Mouse (Mus musculus) c-Kit-positive CD71-positive TER-119-positive erythroid progenitor cells, embryonic 14.5 days (primary cell): ENCODE data around the gene Sp1.
A peak's percentile ranks its signal among the peaks of the same experiment; 100 is the strongest.

ENCODE experiments used
- DNase-seq: peaks from one replicate; pipeline ENCODE4 v3.0.0-alpha.2; 2013; ENCODE audit warnings: low spot score

Gene Sp1

GRCm38 (mm10) chr15:102399229-102400221 is 6.4 kb upstream of the Sp1 start:
- peak; percentile 52 for DNase-seq

DNA sequence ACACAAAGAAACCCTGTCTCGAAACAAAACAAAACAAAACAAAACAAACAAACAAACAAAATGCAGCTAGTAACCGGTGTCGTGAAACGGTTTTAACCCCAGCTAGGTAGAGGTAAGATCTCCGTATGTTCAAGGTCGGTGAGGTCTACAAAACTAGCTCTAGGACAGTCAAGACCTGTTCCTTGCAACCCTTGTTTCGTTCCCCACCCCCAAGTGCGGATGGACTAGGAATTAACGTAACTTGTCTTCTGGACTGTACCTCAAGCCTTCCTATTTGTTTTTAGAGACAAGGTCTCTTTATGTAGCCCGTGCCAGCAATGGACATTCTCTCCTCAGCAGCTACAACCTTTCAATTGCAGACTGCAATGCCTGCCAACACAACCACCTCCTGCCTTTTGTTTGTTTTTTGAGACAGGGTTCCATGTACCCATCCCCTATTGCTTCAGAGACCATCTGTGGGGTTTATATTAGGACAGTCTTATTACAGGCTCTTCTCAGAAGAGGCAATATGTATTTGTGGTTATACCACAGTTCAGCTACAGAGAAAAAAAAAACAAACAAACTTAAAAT is 5.4 kb upstream of the Sp1 start:
- DNase-seq, result no peak

- DNase-seq, result no peak
Observed at GRCm38 (mm10) chr15:102401278-102401677, 4.7 kb upstream of the Sp1 start.

DNA sequence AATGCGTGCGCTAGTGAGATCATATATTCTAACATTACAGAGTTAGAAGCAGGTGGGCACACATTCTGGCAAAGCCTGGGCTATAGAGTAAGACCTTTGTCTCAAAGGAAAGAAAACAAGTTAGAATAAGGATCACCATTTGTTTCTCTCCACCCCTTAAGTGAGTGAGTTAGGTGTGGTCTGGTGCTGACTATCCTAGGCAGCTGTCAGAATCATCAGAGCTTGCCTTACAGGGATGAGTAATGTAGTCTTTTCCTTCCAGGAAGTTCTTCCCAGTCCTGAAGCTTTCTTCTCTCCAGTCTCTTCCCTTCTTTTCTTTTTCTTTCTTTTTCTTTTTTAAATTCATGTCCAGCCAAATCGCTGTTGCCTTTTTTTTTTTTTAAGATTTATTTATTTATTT is 3.7 kb upstream of the Sp1 start:
- DNase-seq, result no peak

DNA sequence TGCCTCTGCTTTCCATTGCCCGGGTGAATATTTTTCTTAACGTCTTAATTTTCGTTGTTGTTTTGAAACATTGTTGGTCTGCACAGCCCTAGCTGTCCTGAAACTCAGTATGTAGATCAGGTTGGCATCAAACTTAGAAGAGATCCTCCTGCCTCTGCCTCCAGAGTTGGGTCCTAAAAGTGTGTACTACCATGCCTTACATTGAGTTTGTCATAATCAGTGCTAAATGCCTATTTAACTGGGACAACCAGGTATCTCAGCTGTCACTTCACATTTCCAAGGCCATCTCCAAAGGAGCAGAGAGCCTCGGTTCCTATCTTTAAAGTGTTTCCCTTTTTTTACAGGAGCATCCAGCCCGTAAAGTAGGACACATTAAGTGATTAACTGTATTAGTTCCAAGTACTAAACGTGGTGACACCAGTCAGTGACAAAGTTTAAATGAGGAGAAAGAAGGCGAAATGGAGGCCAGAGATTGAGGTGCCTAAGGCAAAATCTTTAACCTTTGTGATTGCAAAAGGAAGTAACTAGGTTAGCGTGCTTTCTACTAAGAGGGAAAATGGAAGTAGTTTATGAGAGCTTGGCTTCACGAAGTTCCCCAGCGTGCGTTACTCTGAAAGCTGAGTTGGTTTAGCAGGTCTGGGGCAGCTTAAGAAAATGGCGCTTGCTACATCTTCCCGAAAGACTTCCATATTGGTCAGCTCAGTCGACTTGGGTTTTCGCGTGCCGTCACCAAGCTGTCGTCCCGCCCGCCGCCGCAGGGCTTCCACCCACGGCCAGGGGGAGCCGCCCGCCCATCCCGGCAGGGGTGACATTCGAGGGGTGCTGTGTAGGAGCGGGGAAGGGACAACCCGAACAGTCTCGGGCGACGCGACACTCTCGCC is 1.1 kb upstream of the Sp1 start:
- peak; percentile 39 for DNase-seq

- DNase-seq, result peak; percentile 76
Observed at GRCm38 (mm10) chr15:102406196-102406911, 411 bp downstream of the Sp1 start.

DNA sequence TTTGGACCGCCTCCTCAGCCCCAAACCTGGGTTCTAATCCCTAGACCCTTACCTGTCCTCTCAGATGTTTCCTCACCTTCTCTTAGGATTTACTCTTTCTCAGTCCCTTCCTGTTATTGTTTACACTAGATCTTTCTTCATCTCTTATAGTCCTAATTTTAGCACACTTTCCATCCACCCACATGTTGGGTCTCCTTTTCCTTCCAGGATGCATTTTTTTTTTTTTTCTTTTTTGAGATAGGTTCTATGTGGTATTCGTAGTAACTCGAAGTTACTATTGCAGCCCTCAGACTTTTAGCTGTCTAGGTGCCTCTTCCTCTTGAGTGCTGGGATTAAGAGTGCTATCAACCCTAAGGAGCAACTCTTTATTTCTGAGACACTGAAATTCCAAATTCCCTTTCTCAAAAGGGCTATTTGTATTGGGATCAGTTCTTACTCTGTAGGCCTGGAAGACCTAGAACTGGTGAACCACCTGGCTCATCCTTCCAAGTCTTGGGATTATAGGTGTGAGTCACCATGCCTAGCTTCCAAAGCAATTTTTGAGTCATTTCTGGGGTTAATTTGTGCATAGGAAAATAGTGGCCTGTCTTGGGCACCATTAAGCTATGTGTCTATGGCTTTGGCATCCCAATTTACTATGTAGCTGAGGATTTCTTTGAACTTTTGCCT is 1.1 kb downstream of the Sp1 start:
- no peak for DNase-seq

DNA sequence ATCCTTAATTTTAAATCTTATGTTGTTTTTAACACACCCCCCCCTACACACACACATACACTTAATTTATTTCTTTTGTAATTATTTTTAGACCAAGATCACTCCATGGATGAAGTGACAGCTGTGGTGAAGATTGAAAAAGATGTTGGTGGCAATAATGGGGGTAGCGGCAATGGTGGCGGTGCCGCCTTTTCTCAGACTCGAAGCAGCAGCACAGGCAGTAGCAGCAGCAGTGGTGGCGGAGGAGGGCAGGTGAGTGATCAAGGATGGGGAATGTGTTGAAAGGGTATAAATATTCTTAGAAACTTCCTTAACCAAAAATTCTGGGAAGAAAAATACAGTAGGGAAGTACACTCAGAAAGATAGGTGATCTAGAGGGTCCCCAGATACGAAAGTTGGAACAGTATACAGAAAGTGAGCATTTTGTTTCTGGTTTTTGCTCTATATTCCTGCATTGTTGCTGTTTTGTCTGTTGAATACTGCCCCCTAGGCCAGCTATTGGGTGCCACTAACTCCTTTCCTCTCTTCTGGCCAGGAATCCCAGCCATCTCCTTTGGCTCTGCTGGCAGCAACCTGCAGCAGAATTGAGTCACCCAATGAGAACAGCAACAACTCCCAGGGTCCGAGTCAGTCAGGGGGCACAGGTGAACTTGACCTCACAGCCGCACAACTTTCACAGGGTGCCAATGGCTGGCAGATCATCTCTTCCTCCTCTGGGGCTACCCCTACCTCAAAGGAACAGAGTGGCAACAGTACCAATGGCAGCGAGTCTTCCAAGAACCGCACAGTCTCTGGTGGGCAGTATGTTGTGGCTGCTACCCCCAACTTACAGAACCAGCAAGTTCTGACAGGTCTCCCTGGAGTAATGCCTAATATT is 2.0 kb downstream of the Sp1 start:
- no peak for DNase-seq

GRCm38 (mm10) chr15:102408558-102409130 is 2.7 kb downstream of the Sp1 start:
- DNase-seq, result no peak

DNA sequence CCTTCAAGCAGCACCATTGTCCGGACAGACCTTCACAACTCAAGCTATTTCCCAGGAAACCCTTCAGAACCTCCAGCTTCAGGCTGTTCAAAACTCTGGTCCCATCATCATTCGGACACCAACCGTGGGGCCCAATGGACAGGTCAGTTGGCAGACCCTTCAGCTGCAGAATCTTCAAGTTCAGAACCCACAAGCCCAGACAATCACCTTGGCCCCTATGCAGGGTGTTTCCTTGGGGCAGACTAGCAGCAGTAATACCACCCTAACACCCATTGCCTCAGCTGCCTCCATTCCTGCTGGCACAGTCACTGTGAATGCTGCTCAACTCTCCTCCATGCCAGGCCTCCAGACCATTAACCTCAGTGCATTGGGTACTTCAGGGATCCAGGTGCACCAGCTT is 3.3 kb downstream of the Sp1 start:
- DNase-seq, result no peak

GRCm38 (mm10) chr15:102411077-102411476 is 5.1 kb downstream of the Sp1 start:
- no peak for DNase-seq

DNA sequence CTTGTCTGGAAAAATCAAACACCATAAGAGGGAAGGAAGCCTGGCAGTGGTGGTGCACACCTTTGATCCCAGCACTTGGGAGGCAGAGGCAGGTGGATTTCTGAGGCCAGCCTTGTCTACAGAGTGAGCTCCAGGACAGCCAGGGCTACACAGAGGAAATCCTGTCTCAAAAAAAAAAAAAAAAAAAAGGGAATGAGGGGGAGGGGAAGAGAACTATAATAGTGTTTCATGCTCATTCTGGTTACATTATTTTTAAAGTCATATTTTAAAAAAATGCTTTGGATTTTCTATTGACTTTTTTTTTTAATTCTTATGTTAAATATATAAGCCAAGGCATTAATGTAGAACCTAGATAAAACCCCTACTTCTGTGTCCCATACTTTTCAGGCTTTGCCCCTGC is 7.7 kb downstream of the Sp1 start:
- DNase-seq, result no peak

DNA sequence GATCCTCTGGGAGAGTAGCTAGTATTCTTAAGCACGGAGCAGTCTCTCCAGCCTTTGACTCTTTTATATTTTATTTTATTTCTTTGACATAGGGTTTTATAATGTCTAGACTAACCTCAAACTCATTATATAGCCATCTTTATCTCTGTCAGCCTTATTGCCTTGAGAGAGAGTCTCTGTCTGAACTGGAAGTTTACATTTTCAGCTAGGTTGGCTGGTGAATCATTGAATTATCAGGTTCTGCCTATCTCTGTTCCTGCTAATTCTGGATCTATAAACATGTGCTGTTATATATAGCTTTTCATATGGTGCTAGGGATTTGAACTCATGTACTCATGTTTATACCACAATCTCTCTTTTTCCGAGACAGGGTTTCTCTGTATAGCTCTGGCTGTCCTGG is 11.6 kb downstream of the Sp1 start:
- DNase-seq, result no peak

DNA sequence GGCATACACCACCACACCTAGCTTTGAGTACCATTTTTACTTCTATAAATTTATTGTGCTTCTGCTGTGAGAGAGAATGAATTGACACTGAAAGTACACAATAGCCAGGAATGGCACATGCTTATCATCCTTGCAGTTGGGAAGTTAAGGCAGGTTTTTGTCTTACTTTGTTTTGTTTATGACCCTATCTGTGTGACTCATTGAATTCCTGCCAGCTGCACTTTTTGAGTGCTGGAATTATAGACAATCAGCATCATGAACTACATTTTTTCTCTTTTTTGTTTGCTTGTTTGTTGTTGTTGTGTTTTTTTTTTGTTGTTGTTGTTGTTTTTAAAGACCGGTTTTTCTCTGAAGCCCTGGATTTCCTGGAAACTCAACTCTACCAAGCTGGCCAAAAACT is 15.0 kb downstream of the Sp1 start:
- DNase-seq, result no peak

DNA sequence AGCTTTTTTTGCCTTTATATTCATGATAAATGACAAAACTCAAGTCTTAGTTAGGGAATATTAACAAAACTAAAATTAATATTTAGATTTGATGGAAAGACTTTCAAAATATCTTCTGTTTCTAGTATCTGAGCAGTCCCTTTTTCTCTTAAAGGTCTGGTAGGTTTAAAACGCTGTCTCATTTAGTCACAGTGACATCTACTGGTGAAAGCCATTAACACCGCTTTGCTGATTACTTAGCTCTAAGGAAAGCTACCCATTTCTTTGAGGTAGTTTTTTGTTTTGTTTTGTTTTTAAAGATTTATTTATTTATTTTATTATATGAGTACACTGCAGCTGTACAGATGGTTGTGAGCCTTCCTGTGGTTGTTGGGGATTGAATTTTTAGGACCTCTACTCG is 15.5 kb downstream of the Sp1 start:
- DNase-seq, result peak; percentile 66

DNA sequence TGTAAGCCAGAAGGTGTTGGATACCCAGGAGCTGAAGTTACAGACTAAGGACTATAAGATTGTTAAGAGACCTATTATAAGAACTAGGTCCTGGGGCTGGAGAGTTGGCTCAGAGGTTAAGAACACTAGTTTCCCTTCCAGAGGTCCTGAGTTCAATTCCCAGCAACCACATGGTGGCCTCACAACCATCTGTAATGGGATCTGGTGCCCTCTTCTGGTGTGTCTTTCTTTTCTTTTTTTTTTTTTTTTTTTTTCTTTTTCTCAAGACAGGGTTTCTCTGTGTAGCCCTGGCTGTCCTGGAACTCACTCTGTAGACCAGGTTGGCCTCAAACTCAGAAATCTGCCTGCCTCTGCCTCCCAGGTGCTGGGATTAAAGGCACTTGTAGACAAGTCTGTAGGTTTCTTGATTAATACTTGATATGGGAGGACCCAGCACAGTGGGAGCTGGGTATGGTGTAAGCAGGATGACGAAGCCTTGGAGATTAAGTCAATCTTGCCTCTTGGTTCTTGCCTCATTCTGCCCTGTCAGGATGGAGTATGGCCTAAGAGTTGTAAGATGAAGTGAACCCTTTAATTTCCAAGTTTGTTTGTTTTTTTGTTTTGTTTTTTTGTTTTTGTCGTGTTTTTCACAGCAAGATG is 17.8 kb downstream of the Sp1 start:
- no peak for DNase-seq

GRCm38 (mm10) chr15:102424657-102425056 is 18.7 kb downstream of the Sp1 start:
- DNase-seq, result no peak

DNA sequence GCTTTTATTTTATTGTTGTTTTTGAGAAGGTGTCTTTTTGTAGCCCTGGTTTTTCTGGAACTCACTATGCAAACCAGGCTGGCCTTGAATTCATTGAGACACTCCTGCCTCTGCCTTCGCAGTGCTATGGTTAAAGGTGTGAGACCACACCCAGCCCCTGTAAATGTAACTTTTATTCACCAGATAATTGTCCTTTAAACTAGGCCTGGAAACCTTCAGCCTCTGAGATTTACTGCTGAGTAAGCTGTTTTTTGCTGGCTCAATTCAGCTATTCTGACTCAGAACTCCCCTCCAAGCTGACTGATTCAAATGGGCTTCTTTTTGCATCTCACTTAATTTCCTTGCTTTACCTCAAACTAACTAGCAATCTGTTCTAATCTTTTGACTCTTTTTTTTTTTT is 21.0 kb downstream of the Sp1 start:
- DNase-seq, result no peak

DNA sequence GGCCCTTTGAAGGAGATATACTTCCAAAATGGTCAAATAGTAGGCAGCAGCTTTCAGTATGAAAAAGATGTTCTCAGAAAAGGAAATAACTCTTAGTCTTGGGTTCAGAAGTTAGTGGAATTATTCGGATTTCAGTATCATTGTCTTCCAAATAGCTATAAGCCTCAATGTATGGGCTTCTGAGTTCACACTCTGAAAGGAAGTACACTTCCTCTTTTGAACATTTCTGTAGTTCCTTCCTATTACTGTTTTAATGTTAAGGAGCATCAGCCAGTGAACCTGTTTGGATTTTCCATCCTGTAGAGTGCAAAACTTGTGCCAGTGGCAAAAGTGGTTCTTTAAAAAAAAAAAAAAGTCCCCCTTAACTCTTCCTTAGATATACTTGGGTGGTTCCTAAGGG is 26.1 kb downstream of the Sp1 start:
- DNase-seq, result no peak
